Mouse (Mus musculus): Measurements from ENCODE around the gene Txnrd1. TPM values are rescaled to one million over a fixed set of nuclear protein-coding genes. Genes with fewer than 3 reads are reported as not detected.
A peak's percentile ranks its signal among the peaks of the same experiment; 100 is the strongest.

Gene Txnrd1
- polyA plus RNA-seq (2021): 124 TPM

- TF ChIP-seq CTCF (IDR thresholded peaks at IDR 0.05): no peak
- CTCF ChIA-PET: interaction anchor here (1.1 to 1.8 kb wide), 2 partner anchors 9 to 20 kb away, joined by 3 read pairs; no protein-coding TSS in a partner anchor
- ATAC-seq (no peak), DNase-seq (ENCODE audit: low read depth, low spot score) (no peak)
- H3K27me3 ChIP-seq: no peaks in the 10 kb centered on the region
- POLR2A ChIA-PET: no interaction called here
- in situ Hi-C loops (cut with MboI; ENCODE audit: low pct_unique_long_range_greater_than_20kb): no loop called here
Measured at GRCm38 (mm10) chr10:82833926-82834325, at the start of gene Txnrd1. Gene Txnrd1 (plus strand): TSS chr10:82833951.

DNA sequence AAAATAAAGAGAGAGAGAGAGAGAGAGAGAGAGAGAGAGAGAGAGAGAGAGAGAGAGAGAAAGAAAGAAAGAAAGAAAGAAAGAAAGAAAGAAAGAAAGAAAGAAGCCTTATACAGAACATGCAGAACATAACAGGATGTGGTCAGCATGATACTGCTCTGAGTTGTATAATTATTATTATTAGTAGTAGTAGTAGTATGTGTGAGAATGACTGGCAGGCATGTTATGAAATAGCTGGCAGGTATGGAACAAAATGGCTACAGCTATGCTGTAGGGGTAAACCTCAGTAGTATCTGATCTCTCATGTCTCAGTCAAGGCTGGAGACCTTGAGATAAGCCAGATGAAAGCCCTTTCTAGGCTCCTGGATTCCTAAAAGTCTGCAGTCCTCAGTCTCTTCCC, 44.6 kb upstream of the Txnrd1 start:
- ChIA-PET CTCF (no interaction called here), POLR2A (no interaction called here)
- H3K27me3 ChIP-seq: no peaks in the 10 kb centered on the region
- DNase-seq (ENCODE audit: low read depth, low spot score) (no peak), ATAC-seq (no peak)
- no peak for TF ChIP-seq CTCF (IDR thresholded peaks at IDR 0.05)
- in situ Hi-C loops (cut with MboI; ENCODE audit: low pct_unique_long_range_greater_than_20kb): loop anchor here (25.0 kb wide), 1 partner anchor 723 kb away; no protein-coding TSS in a partner anchor

GRCm38 (mm10) chr10:82790504-82790903, 43.2 kb upstream of the Txnrd1 start:
- H3K27me3 ChIP-seq: no peaks in the 10 kb centered on the region
- ATAC-seq: no peak
- ChIA-PET POLR2A (no interaction called here), CTCF (no interaction called here)
- in situ Hi-C loops (cut with MboI; ENCODE audit: low pct_unique_long_range_greater_than_20kb): loop anchor here (10.0 to 25.0 kb wide), 2 partner anchors 564 to 722 kb away; no protein-coding TSS in a partner anchor
- TF ChIP-seq CTCF (IDR thresholded peaks at IDR 0.05): no peak
- DNase-seq (ENCODE audit: low read depth, low spot score): no peak

- peak; percentile 23 for TF ChIP-seq CTCF (IDR thresholded peaks at IDR 0.05)
- no peak for ATAC-seq
- DNase-seq (ENCODE audit: low read depth, low spot score): no peak
- CTCF ChIA-PET: interaction anchor here (1.0 kb wide), 1 partner anchor 11 kb away, joined by 3 read pairs; no protein-coding TSS in a partner anchor
- POLR2A ChIA-PET: no interaction called here
- in situ Hi-C loops (cut with MboI; ENCODE audit: low pct_unique_long_range_greater_than_20kb): loop anchor here (10.0 to 25.0 kb wide), 2 partner anchors 563 to 721 kb away; no protein-coding TSS in a partner anchor
- H3K27me3 ChIP-seq: no peaks in the 10 kb centered on the region
Measured at GRCm38 (mm10) chr10:82791713-82792112, 42.0 kb upstream of the Txnrd1 start.

- no peak for ATAC-seq
- ChIA-PET CTCF (no interaction called here), POLR2A (no interaction called here)
- TF ChIP-seq CTCF (IDR thresholded peaks at IDR 0.05): no peak
- in situ Hi-C loops (cut with MboI; ENCODE audit: low pct_unique_long_range_greater_than_20kb): loop anchor here (10.0 to 25.0 kb wide), 2 partner anchors 562 to 720 kb away; no protein-coding TSS in a partner anchor
- DNase-seq (ENCODE audit: low read depth, low spot score): no peak
- no peaks in the 10 kb centered on the region for H3K27me3 ChIP-seq
Measured at GRCm38 (mm10) chr10:82792311-82792710, 41.4 kb upstream of the Txnrd1 start.

- in situ Hi-C loops (cut with MboI; ENCODE audit: low pct_unique_long_range_greater_than_20kb): loop anchor here (10.0 to 25.0 kb wide), 2 partner anchors 560 to 717 kb away; no protein-coding TSS in a partner anchor
- DNase-seq (ENCODE audit: low read depth, low spot score) (no peak), ATAC-seq (peak; percentile 83)
- H3K27me3 ChIP-seq: no peaks in the 10 kb centered on the region
- peak; percentile 72 for TF ChIP-seq CTCF (IDR thresholded peaks at IDR 0.05)
- CTCF ChIA-PET: interaction anchor here (0.7 to 2.3 kb wide), 8 partner anchors 11 to 115 kb away, joined by 3 to 19 read pairs (median 4); no protein-coding TSS in a partner anchor
- POLR2A ChIA-PET: interaction anchor here (0.9 to 1.5 kb wide), 3 partner anchors 17 to 65 kb away, joined by 3 to 5 read pairs (median 3); partner anchors contain the start of gene Nfyb
Measured at GRCm38 (mm10) chr10:82795071-82795731, 38.5 kb upstream of the Txnrd1 start.

DNA sequence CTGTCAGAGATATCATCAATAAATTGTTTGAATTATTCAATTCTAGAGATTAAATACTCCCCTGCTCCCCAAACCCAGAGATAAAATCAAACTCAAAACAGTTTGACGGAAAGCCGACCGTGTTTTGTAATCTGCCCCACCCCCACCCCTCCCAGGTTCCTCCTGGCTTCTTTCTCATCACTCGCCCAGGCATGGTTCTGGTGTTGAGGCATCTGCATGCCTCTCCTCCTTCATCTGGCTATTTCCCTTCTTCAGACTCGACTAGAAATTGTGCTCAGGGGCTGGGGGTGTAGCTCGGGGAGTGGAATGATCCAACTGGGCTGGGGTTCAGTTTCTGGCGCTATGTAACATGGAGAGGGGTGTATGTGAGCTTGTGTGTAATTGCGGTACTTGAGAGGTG, 38.0 kb upstream of the Txnrd1 start:
- in situ Hi-C loops (cut with MboI; ENCODE audit: low pct_unique_long_range_greater_than_20kb): loop anchor here (10.0 to 25.0 kb wide), 2 partner anchors 559 to 717 kb away; no protein-coding TSS in a partner anchor
- ChIA-PET CTCF (interaction anchor here (1.1 to 2.3 kb wide), 7 partner anchors 10 to 114 kb away, joined by 3 to 19 read pairs (median 5); no protein-coding TSS in a partner anchor), POLR2A (interaction anchor here (0.9 to 1.5 kb wide), 3 partner anchors 16 to 65 kb away, joined by 3 to 5 read pairs (median 3); partner anchors contain the start of gene Nfyb)
- no peak for TF ChIP-seq CTCF (IDR thresholded peaks at IDR 0.05)
- ATAC-seq: no peak
- no peaks in the 10 kb centered on the region for H3K27me3 ChIP-seq
- DNase-seq (ENCODE audit: low read depth, low spot score): no peak

- POLR2A ChIA-PET: interaction anchor here (1.5 kb wide), 1 partner anchor 16 kb away, joined by 5 read pairs; no protein-coding TSS in a partner anchor
- CTCF ChIA-PET: interaction anchor here (1.1 to 2.3 kb wide), 3 partner anchors 93 to 107 kb away, joined by 4 to 19 read pairs (median 7); no protein-coding TSS in a partner anchor
- ATAC-seq: no peak
Measured at GRCm38 (mm10) chr10:82796471-82797118, 37.2 kb upstream of the Txnrd1 start.

DNA sequence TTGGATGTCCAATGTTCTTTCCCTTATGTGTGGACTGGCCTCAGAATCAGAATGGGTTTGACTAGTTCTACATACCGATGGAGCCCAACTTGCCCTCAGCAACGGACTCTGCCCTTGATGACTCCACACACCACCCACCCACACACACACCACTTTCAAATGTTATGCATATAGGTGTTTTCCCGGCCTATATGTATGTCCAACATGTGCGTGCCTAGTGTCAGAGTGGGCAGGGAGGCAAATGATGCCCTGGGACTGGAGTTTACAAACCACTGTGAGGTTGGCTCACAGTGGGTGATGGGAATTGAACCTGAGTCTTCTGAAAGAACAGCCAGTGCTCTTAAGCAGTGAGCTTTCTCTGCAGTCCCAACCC, 36.6 kb upstream of the Txnrd1 start:
- no peak for TF ChIP-seq CTCF (IDR thresholded peaks at IDR 0.05)
- DNase-seq (ENCODE audit: low read depth, low spot score) (no peak), ATAC-seq (no peak)
- in situ Hi-C loops (cut with MboI; ENCODE audit: low pct_unique_long_range_greater_than_20kb): loop anchor here (10.0 to 25.0 kb wide), 2 partner anchors 558 to 715 kb away; no protein-coding TSS in a partner anchor
- ChIA-PET POLR2A (no interaction called here), CTCF (no interaction called here)
- no peaks in the 10 kb centered on the region for H3K27me3 ChIP-seq

More at GRCm38 (mm10) chr10:82796471-82797118, 37.2 kb upstream of the Txnrd1 start:
- TF ChIP-seq CTCF (IDR thresholded peaks at IDR 0.05): no peak
- no peaks in the 10 kb centered on the region for H3K27me3 ChIP-seq
- in situ Hi-C loops (cut with MboI; ENCODE audit: low pct_unique_long_range_greater_than_20kb): loop anchor here (10.0 to 25.0 kb wide), 2 partner anchors 558 to 716 kb away; no protein-coding TSS in a partner anchor
- no peak for DNase-seq (ENCODE audit: low read depth, low spot score)

DNA sequence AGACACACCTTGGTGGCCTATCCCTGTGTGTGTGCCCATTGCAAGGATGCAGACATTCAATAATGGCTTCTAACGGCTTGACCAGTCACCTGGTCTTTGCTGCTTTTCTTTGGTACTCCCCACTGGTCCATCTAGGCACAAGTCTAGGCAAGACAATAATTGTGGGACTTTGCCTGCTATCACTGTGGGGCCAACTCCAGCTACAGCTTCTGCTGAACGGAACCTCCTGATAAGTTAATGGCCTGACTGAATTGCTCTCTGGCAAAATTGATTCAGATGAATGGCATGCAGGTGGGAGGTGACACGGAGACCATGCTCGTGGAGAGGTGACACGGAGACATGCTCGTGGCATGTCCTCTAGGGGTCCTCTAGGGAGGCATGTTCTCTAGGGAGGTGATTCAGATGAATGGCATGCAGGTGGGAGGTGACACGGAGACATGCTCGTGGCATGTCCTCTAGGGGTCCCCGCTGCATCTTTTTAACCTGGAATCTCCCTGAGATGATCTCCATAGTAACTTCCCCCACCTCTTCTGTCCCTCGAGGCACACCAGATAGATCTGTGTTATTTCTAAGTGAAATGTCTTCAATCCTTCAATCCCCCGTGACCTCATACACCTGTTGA, 35.3 kb upstream of the Txnrd1 start:
- ATAC-seq: no peak
- peak; percentile 28 for TF ChIP-seq CTCF (IDR thresholded peaks at IDR 0.05)
- ChIA-PET POLR2A (no interaction called here), CTCF (interaction anchor here (0.8 to 2.0 kb wide), 2 partner anchors 103 to 110 kb away, joined by 3 to 6 read pairs; no protein-coding TSS in a partner anchor)
- in situ Hi-C loops (cut with MboI; ENCODE audit: low pct_unique_long_range_greater_than_20kb): loop anchor here (10.0 to 25.0 kb wide), 2 partner anchors 556 to 714 kb away; no protein-coding TSS in a partner anchor
- DNase-seq (ENCODE audit: low read depth, low spot score): no peak
- H3K27me3 ChIP-seq: no peaks in the 10 kb centered on the region

Data from Patski (cell line).